Comparison of ENCODE assay signal across 1 mouse cellular context in the genomic region with DNA sequence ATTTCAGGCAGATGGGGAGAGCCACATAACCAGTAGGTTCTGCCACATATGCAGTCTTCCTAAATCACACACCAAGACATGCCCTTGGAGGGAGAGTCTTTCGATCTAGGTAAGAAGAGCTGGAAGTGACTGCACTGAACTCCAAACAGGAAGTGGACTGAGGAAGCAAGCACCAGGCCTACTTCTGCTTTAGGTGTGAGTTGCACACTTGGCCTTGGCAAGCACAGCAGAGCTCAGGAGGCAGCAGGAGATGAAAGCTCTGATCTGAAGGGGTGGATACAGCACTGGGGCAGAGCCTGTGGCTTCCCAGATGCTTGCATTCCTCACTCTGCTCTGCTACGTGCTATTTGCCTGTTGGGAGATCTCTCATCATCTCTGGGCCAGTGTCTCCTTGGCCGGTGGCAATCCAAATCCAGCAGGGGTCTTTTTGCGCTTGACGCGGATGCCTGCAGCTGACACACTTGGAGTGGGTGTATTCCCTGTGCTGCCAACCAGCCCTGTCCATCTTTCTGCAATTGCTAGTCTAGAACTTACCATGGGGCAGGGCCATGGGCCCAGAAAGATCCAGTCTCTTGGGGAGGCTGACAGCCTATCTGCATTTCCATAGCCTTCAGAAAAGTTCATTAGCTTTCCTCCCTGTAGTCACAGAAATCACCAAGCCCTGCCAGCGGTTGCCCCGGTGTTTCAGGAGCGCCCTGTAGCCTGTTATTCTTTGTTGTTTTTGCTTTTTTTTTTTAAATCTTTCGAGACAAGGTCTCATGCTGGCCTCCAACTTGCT.
TF ChIP-seq lines count a peak whose summit lies in the region.

No protein-coding gene starts in this region.

TF ChIP-seq in MEL, 35 proteins besides CTCF, POLR2A, EP300 and RAD21 (continued from another document):
- TF ChIP-seq KAT2A (conservative IDR thresholded peaks at IDR 0.05; ENCODE audit: low read depth, low read length) (no peak), ELF1 (IDR thresholded peaks at IDR 0.05; ENCODE audit: low read depth, low read length) (peak; percentile 85), MYC (IDR thresholded peaks at IDR 0.05; ENCODE audit: low read depth, low read length) (peak; percentile 60; the same call in 1 of the 2 replicates), NELFE (IDR thresholded peaks at IDR 0.05; ENCODE audit: low read depth, low read length) (no peak), POLR2AphosphoS2 (IDR thresholded peaks at IDR 0.05; ENCODE audit: low read length) (no peak), ZC3H11A (IDR thresholded peaks at IDR 0.05; ENCODE audit: low read depth, low read length) (no peak; the same call in 1 of the 2 replicates), MAX (IDR thresholded peaks at IDR 0.05; ENCODE audit: low read length) (peak; percentile 66), TCF12 (IDR thresholded peaks at IDR 0.05; ENCODE audit: low read depth, low read length) (0 out of 2 replicates have a peak, but pooled peaks have one; percentile 30), BHLHE40 (IDR thresholded peaks at IDR 0.05; ENCODE audit: borderline replicate concordance, low read depth, low read length) (peak; percentile 92), TBP (IDR thresholded peaks at IDR 0.05; ENCODE audit: low read depth, low read length) (peak; percentile 49), ETS1 (IDR thresholded peaks at IDR 0.05; ENCODE audit: low read depth, low read length) (peak; percentile 87), MXI1 (IDR thresholded peaks at IDR 0.05; ENCODE audit: low read depth, low read length) (peak; percentile 60; the same call in 1 of the 2 replicates), RCOR1 (IDR thresholded peaks at IDR 0.05; ENCODE audit: low read depth, low read length) (peak; percentile 63; the same call in 1 of the 2 replicates)
TF ChIP-seq in MEL: peak in this region for 10.
